Mouse (Mus musculus) adrenal gland, adult 2 months (tissue): ENCODE measurements around the gene Eif1ad. TPM values are rescaled to one million over a fixed set of nuclear protein-coding genes. Genes with fewer than 3 reads are reported as not detected.
"Not testable (repeated sequence)": the region's sequence is repeated elsewhere in the genome, so short reads cannot be mapped to it uniquely, and the experiment has no call there.

ENCODE experiments used
- DNase-seq: peaks from one replicate; pipeline ENCODE4 v3.0.0; 2021
- long read RNA-seq: library from polyadenylated mRNA; stranded (forward); transcript quantifications from one replicate; pipeline ENCODE4 v2.0.0, GENCODE M21; 2021
- polyA plus RNA-seq: library from polyadenylated mRNA; depleted of rRNA; stranded (reverse); fragments of >200 nt; gene quantifications from 2 replicates; pipeline ENCODE4 v1.2.3, GENCODE M21; 2012; rRNA removed
- total RNA-seq, 2 experiments: library from RNA; stranded (reverse); gene quantifications; 2 replicates each; pipeline ENCODE4 v1.2.3; 2021

Gene Eif1ad
- total RNA-seq, result 10 to 100 TPM; 22.5 to 23.7 TPM
- polyA plus RNA-seq, result 22.2 and 27.2 TPM in 2 replicates
- long read RNA-seq, transcript Eif1ad-201 (6 exons, 2,556 nt), result major isoform, 17 of 18 reads
- long read RNA-seq, partial matches to known transcripts, result 1 of 18 reads
- long read RNA-seq, other reads (novel, unspliced or antisense), result 0 of 18 reads

DNA sequence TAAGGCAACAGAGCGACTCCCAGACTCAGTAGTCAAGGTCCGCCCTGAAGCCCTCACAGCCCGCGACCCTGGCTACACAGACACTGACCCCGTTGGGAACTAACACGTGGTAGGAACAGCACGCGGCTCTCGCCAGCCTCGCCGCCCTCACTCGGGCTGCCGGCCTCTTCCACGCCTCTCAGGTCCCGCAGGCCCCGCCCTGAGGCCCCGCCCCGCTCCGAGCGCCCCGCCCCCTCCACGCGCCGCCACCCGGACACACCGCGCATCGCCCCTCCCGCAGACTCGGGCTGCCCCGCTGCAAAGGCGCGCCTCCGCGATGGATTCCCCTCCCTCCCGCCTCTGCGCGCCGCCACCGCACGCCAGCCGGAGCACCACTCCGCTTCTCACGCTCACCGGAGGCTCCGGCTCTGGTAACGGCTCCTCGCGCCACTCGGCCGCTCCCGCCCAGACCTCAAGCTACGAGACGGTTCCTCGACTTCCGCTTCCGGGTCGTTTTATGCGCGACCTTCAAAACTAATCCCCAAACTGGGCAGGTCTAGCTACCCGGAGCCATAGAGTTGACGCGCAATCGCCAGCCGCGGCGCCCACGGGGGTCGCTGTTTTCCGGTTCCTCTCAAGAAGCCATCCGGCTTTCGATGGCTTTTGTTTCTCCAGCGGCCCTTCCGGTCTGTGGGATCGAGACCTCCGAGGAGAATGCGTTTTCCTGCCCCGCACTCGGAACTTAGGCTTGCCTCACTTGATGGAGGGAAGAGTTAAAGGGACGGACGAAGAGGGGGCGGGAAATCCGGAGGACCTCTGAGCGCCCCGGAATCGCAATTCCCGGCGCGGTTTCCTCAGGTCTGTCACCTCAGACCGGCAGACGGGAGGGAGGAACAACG lies at the start of gene Eif1ad:
Gene Eif1ad, plus strand, starts transcription at position 567 of the 878 bp plus-strand sequence.
- peak; percentile 96 for DNase-seq

DNA sequence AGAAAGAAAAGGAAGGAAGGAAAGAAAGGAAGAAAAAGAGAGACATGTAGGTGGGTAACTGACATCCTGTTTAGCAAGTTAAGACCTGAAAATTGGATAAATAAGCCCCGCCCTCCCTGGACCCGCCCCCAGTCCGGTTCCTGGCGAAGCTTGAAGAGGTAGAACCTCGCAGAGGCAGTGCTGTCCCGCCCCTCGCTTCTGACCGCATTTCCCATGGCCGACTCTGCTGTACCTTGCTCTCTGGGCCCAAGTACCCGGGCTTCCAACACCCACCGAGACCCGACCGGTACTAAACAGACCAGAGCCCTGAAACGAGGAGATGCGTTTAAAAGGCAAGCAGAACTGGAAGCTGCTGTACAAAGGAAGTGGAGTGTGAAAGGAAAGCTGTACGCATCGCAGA lies 42.7 kb upstream of the Eif1ad start:
- DNase-seq, result no peak

DNA sequence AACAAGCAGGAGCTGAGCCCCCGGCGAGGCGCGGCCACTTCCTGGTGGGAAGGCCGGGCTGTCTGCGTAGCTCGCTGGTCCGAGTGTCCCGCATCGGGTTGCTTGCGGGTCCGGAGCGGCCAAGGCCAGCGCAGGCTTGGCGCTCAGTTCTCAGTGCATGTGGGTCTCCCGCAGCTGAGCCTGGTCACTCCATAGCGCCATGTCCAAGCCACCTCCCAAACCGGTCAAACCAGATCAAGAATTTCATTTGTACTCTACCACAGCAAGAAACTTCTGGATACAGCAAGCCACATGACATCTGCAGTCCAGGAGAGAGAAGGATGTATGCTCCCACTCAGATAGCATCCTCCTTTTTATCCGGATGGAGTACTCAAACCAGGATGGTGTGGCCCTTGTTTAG lies 38.6 kb upstream of the Eif1ad start:
- no peak for DNase-seq

DNA sequence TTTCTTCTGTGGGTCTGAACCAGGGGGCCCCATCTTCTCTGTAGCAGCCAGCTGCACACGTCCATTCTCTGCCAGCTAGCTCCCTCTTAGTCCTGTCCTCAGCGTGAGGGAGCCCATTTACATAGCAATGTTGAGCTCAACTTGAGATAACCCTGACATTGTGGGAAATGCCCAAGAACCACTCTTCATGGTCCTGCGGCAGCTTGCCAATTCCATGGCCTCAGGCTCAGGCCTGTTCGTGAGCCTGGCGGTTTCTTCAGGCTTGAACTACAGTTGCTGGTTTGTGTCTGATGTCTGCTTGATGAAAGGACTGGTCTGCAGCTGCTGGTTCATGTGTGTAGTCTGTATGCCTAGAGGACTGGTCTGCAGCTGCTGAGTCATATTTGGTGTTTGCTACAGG lies 31.8 kb upstream of the Eif1ad start:
- no peak for DNase-seq

DNA sequence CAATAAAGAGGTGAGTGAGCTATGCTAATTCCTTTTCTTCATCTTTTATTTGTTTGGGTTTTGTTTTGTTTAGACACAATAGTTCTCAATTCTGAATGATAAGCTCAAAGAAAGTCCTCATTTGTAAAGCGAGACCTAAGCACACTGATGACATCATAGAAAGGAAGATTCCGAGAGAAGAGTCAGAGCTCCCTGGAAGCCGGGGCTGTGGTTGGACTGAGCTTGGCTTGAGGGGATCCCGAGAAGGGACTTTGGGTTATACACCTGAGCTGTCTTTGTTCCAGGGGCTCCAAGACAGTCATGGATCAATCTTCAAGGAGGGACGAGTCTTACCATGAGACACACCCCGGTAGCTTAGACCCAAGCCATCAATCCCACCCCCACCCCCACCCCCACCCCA lies 31.1 kb upstream of the Eif1ad start, which contains the start of gene Catsper1:
Gene Catsper1, plus strand, starts transcription at position 301 of the 400 bp plus-strand sequence.
- DNase-seq, result no peak

DNA sequence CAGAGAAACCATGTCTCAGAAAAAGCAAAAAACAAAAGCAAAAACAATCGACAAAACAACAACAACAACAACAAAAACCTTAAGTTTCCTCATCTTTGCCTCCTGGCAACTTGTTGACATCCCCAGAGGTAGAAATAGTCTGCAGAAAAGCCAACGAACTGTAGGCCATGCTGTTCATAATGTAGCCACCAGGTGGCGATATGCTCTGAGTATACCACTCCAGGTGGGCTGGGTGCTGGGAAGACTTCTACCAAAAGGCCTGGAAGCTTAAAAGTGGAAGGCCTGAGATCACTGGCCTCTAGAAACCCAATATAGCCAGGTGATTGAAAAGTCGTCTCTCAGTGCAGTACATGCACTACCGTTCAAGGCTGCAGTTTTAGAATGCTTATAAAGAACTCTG lies 28.6 kb upstream of the Eif1ad start:
- peak; percentile 70 for DNase-seq

DNA sequence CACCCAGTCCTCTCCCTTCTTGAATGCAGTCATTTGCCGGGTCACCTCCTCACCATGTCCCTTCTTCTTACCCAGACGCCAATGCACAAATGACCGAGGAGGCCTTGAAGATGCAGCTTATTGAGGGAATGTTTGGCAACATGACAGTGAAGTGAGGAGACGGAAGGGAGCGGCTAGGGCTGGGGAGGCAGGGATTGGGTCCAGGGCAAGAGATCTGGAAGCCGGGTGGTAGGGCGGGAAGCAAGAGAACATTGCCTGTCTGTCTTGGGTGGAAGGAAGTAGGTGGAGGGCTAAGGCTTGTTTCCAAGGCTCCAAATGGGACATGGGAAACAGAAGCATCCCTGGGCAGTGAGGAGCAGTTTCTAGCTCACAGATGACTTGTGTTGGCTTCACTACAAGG lies 25.2 kb upstream of the Eif1ad start:
- no peak for DNase-seq

DNA sequence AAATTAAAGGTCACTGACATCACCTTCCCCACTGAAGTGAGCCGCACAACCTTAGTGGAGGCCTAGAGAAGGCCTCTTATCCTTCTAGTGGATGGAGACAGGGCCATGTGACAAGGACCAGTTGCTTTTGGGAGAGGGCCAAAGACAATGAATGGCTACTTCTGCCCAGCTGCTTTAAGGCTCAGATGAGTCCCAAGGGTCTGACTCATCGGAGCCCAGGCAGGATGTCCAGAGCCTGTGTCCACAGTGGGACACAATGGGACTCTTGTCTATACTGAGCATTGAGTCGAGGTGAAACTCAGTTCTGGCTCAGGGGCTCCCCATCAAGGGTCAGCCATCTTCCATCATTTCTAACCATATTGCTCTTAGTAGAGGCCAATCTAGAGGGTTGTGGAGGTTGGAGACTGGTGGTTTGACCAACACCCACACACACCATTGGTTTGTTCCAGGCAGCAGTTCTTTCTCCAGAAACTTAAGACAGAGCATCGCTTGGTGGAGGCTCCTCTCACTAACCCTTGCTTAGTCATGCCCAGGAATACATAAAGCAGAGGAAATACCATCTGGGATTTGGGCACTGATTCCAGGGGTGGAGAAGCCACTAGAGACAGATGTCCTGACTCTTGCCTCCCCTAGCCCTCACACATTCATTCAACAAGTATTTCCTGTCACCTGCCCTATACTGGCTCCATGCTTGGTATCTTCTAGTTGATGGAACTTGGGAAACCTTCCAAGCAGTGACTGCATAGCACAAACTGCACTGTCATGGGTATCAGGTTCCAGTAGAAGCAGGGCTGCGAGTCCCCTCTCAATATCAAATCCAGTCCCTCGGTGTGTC lies 21.0 kb upstream of the Eif1ad start:
- DNase-seq, result peak; percentile 10

DNA sequence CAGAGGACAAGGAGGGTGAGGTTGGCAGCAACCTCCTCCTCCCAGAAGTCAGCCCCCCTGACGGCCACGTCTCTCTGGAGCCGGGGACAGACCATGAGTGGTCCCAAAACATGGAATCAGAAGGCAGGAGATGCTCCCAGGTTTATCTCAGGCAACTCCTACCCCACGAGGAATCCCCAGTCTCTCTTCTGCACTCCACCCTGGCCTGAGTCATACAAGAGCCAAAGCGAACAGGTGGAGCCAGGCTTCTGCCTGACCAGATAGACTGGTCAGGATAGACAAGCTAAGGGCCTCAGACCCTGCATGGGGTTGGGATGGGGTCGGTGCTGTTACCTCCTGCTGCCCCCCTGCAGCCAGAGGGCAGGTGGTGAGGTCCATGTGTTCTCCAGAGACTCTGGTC lies 18.5 kb upstream of the Eif1ad start:
- DNase-seq, result no peak

DNA sequence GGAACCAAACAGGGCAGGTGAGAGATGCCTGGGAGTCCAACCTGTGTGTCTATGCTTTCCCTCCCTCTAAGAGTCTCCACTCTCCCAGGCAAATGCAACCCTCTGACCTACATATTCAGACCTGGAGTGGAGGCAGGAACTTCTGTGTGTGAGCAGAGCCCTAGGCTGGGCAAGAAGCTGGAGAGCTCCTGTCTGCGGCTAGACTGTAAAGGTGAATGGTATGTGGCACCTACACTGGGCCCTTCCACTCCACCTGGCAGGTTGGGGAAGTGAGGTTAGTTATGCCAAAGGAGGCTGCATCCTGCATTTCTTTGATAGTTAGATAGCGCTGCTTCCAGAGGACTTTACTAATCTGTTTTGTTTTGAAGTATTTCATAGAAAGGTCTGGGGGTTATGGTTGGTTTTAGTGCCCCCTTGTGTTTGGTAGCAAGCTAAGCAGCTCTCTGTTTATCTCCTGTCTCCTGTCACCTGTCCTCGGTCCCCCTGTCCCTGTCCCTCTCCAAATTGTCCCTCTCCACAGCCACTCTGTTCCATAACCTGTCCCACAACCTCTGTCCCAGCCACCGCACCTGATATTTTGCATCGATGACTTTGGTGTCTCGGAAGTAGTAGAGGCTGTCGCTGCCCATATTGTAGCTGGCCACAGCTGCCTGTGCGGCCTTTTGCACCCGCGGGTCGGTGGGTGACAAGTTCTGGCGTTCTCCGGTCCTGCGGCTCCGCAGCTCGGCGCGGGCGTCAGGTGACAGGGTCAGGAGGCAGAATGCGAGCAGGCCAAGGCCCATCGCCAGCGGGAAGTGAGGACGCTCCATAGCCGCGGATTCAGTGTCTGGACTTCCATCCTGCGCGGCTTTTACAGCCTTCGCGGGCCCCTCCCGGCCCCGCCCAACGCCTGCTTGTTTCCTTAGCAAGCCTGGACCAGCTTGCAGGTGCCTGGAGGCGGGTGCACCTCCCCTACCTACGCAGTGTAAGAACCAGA lies 17.7 kb upstream of the Eif1ad start:
- DNase-seq, result peak; percentile 38

DNA sequence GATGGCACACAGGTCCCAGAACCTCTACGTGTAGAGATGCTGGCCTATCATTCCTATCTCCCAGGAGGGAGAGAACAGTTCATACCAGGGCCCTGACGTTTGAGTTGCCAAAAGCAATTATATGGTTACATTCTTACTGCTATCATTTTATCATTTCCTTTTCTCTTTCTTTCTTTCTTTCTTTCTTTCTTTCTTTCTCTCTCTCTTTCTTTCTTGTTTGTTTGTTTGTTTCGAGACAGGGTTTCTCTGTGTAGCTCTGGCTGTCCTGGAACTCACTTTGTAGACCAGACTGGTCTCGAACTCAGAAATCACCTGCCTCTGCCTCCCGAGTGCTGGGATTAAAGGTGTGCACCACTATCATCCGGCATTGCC lies 17.1 kb upstream of the Eif1ad start, which contains the start of gene Cst6:
Gene Cst6, minus strand, starts transcription at position 73 of the 372 bp plus-strand sequence.
- DNase-seq, result not testable (repeated sequence)

DNA sequence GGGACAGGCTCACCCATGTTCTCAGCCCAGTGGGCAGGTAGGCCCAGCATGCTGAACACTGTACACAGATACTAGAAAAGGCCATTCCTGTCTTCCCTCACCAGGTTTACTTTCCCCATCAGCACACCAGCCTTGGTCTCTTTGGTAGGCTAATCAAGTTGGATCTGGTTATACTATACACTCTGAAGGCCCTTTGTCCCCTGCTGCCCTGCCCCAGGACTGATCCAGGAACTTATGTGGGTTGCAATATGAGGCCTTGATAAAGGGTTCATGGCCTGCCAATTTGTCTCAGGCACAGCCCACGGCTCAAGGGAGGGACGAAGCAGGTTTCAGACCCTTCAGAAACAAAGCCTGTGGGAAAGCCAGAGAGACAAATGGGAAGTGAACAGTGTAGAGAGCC lies 12.9 kb upstream of the Eif1ad start:
- DNase-seq, result no peak

DNA sequence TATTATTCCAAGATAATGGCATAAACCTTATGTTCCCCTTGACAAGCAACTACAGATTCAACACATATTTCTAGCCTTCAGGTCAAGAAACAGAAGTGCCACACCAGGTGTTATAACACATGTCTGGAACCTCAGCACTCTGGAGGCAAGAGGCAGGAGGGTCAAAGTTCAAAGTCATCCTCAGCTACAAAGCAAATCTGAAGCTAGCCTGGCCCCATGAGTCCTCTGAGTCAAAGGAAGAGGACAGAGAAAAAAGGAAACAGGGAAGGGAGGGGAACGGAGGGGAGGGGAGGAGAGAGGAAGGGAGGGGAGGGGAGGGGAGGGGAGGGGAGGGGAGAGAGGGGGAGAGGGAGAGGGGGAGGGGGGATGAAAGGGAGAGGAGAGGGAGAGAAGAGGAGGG lies 10.5 kb upstream of the Eif1ad start:
- DNase-seq, result no peak

DNA sequence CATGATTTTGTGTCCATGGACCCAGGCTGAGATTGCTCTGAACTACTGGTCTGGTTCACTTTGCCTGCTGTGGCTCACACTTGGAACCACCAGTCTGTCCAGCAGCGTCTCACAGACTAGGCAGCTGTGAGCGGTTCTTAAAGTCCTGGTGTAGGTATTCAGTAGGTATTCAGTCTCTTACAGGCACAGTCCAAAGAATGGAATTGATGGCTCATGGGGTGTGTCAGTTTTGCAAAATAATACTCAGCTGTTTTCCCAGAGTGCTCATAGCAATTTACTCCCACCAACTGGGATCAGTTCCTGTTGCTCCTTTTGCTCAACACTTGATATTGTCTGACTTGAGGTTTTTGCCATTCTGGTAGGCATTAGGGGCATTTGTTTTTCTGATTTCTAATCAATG lies 4.4 kb upstream of the Eif1ad start:
- no peak for DNase-seq

DNA sequence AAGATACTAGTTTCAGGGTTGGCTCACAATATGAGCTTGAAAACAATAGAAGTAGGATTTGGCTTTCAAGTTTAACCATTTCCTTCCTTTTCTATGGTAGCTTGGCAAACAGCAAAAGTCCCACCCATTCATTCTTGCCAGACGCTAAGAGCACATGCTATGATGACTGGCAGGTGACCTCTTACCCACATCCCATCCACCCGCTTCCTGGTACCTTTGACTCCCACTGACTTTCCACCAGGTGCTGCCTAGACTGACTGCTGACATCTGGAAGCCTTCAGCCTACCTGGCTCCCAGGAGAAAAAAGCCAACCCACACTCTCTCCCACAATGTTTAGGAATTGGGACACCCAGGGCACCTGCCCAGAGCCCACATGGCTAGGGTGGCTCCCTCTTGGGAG lies 2.4 kb upstream of the Eif1ad start:
- peak; percentile 9 for DNase-seq

DNA sequence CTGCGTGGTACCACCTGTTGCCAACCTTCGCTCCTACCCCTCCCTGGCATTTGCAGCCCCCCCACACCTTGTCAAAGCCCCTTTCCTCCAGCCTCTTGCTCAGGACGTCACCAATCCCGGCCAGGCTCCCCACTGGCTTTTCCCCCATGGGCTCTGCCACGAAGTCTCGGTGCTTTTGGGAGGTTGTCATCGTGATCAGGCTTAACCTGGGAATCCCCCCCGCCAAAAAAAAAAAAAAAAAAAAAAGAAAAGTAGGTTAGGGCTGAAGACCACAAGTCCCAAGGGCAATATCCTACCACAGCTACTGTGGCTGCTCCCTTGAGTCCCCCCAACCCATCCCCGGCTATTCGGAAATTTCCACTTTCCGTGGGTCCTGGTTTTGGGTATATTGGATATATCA lies 790 bp upstream of the Eif1ad start:
- no peak for DNase-seq

DNA sequence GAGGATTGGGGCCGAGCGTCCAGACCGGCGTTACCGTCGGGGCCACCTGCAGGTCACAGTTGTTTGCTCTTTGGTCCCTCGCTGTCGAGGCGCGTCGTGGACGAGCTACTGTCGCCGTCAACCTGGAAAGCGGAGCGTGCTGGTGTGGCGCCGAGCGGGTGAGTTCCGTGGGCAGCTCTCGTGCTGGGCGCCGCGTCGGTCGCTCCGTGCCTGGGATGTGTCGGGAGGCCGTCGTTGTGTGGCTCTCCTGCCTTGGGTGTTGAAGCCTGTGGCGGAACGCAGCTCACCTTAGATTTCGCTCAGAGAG lies 465 bp downstream of the Eif1ad start, which contains the start of gene Banf1:
Gene Banf1, minus strand, starts transcription at position 116 of the 307 bp plus-strand sequence.
- no peak for DNase-seq

DNA sequence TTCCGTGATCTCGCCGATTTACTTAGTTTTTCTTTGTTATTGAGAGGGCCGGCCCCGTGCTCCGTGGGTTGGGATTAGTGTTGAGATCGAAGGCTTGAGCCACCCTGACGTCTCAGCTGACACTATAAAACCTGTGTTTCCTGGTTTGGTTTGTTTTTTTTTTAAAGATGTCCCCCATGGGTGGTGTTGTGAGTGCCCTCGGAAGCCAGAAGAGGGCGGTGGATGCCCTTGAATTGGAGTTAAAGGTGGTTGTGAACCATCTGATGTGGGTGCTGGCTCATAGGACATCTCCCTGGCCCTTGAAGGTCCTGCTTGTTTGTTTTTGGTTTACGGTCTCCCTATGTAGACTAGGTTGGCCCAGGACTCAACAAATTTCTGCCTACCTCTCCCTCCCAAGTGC lies 914 bp downstream of the Eif1ad start:
- no peak for DNase-seq

DNA sequence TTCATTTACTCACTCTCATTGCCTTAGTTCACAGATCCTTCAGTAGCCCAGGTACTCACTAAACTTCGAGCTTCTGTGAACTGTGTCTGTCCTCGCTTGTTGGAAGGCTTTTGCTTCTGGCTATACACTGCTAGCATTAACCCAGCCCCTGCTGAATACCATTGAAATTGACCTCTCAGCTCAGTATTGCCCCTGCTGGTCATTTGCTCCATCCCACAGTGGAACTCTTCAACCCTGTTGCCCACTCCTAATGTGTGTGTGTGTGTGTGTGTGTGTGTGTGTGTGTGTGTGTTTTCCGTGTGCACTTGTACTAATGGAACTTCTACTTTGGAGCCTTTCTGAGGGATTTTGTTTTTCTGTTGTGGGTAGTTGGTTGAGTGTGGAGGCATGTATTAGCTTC lies 4.4 kb downstream of the Eif1ad start:
- no peak for DNase-seq

DNA sequence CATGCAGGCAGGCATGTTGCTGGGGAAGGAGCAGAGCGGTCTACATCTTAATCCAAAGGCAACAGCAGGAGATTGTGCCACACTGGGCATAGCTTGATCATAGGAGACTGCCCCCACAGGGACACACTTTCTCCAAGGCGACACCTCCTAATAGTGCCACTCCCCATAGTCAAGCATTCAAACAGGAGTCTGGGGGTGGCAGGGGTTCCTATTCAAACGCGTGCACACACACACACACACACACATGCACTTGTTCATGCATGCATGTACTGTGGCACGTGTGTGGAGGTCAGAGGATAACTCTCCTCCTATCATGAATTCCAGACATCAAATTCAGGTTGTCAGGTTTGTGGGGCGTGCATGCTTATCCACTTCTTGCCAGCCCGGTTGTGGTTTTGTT lies 6.2 kb downstream of the Eif1ad start:
- DNase-seq, result no peak

DNA sequence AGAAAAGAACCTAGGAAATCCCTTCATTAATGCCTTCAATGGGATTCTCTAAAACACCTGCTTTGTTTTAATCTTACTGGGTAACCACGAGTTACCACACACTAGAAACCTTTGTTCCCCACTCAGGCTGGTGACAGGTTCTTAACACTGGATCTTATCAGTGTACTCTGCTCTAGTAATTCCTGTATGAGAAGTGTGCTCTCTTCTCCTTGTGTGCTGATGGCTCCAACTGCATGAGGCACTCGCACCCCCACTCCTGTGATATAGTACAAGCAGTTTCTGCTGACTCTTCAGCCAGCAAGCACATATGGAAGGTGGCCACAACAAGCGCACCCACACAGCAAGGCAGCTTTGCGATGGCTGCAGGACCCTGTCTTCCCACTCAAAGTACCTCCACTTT lies 7.6 kb downstream of the Eif1ad start:
- no peak for DNase-seq

DNA sequence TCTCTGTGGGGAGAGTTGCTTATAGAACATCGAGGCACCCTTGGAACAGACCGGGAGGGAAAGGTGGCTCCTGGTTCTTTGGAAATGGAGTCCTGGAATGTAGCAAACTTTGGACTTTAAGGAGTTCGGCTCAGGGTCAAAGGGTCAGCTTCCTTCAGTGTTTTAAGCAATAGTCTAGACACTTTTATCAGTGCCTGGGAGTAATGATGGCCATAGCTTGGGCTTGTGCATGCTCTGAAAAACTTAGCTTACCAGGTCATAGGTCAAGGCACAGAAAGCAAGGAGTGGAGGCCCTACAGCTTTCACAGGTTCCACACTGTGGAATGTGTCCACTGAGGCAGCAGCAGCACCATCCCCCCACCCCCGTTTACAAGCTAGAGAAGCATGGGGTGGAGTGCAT lies 8.2 kb downstream of the Eif1ad start:
- no peak for DNase-seq
